Mouse (Mus musculus) olfactory bulb, adult 2 months (tissue): Measurements from ENCODE around the gene Pde4b. TPM values are rescaled to one million over a fixed set of nuclear protein-coding genes. Genes with fewer than 3 reads are reported as not detected.
"Not testable (repeated sequence)": the region's sequence is repeated elsewhere in the genome, so short reads cannot be mapped to it uniquely, and the experiment has no call there.

Experiments
- H3K27ac ChIP-seq: fragments of 200-500 bp; 2 replicates; pipeline ENCODE4 v1.5.1; 2012; ENCODE audit warnings: low read depth, low read length; ENCODE audit not compliant: insufficient read depth
- H3K4me1 ChIP-seq: fragments of 200-500 bp; 2 replicates; pipeline ENCODE4 v1.6.1; 2012; ENCODE audit warnings: low read length; ENCODE audit not compliant: control insufficient read depth, insufficient read depth
- H3K4me3 ChIP-seq: fragments of 200-500 bp; 2 replicates; pipeline ENCODE4 v1.5.1; 2012; ENCODE audit warnings: mild to moderate bottlenecking, low read depth, low read length, moderate library complexity; ENCODE audit not compliant: insufficient read depth
- CTCF ChIP-seq: fragments of 200-500 bp; IDR thresholded peaks from 2 replicates; pipeline ENCODE4 v1.5.1; 2012; ENCODE audit warnings: low read depth, mild to moderate bottlenecking, low read length, moderate library complexity; ENCODE audit not compliant: insufficient read depth
- POLR2A ChIP-seq: fragments of 200-500 bp; IDR thresholded peaks from 2 replicates; pipeline ENCODE4 v1.6.1; 2012; ENCODE audit warnings: mild to moderate bottlenecking, low read depth, low read length, moderate library complexity; ENCODE audit not compliant: insufficient read depth
- WGBS: fragments of 180-500 bp; shearing (Covaris S2); methylation state at CpG from one replicate; pipeline ENCODE4 v1.1.7; 2018; 5-methylcytosine and 5-hydroxymethylcytosine counted together
- polyA plus RNA-seq: library from polyadenylated mRNA; stranded (reverse); fragments of >200 nt; gene quantifications from 2 replicates; pipeline ENCODE4 v1.2.4, GENCODE M21; 2012; ENCODE audit warnings: low replicate concordance; ENCODE audit not compliant: missing spikeins, insufficient read depth, insufficient read length

Gene Pde4b
- polyA plus RNA-seq, 1 experiment = not detected

- 76% methylated on average over 11 of the region's 11 CpGs for WGBS
- Histone ChIP-seq H3K27ac (no peak overlapping the region), H3K4me1 (peaks cover 11% of the 10 kb centered on the region), H3K4me3 (no peak overlapping the region)
- TF ChIP-seq CTCF = no peak
- TF ChIP-seq POLR2A = no peak
Observed at GRCm38 (mm10) chr4:102491468-102492123, 404.3 kb downstream of the Pde4b start.

GRCm38 (mm10) chr4:102492911-102493310 lies 405.6 kb downstream of the Pde4b start:
- TF ChIP-seq CTCF (no peak), POLR2A (no peak)
- H3K4me1 ChIP-seq = peaks cover 10% of the 10 kb centered on the region
- no peak overlapping the region for H3K27ac ChIP-seq
- H3K4me3 ChIP-seq = no peak overlapping the region
- 80% methylated on average over 5 of the region's 5 CpGs for WGBS

GRCm38 (mm10) chr4:102493342-102494128 lies 406.2 kb downstream of the Pde4b start:
- Histone ChIP-seq H3K4me1 (peaks cover 10% of the 10 kb centered on the region), H3K27ac (no peak overlapping the region), H3K4me3 (no peak overlapping the region)
- WGBS = 40% methylated on average over 4 of the region's 4 CpGs
- TF ChIP-seq CTCF (no peak), POLR2A (no peak)

GRCm38 (mm10) chr4:102494203-102494602 lies 406.9 kb downstream of the Pde4b start:
- H3K27ac ChIP-seq, H3K4me3 ChIP-seq, H3K4me1 ChIP-seq: not testable (repeated sequence)
- WGBS = 89% methylated on average over 10 of the region's 10 CpGs

GRCm38 (mm10) chr4:102495001-102495400 lies 407.7 kb downstream of the Pde4b start:
- Histone ChIP-seq H3K4me1 (peaks cover 10% of the 10 kb centered on the region), H3K27ac (no peak overlapping the region)
- WGBS = 76% methylated on average over 5 of the region's 5 CpGs

GRCm38 (mm10) chr4:102495474-102495873 lies 408.1 kb downstream of the Pde4b start:
- no peak overlapping the region for H3K27ac ChIP-seq
- no peak overlapping the region for H3K4me3 ChIP-seq
- TF ChIP-seq POLR2A = no peak
- no peak for TF ChIP-seq CTCF
- H3K4me1 ChIP-seq = peaks cover 10% of the 10 kb centered on the region
- 45% methylated on average over 5 of the region's 5 CpGs for WGBS

More at GRCm38 (mm10) chr4:102495001-102495400, 407.7 kb downstream of the Pde4b start:
- no peak for TF ChIP-seq CTCF
- TF ChIP-seq POLR2A = no peak
- H3K4me3 ChIP-seq = no peak overlapping the region

GRCm38 (mm10) chr4:102496269-102497177 lies 409.2 kb downstream of the Pde4b start:
- no peak overlapping the region for H3K4me3 ChIP-seq
- no peak for TF ChIP-seq POLR2A
- no peak for TF ChIP-seq CTCF
- H3K4me1 ChIP-seq = peaks cover 10% of the 10 kb centered on the region
- WGBS = 75% methylated on average over 20 of the region's 20 CpGs
- no peak overlapping the region for H3K27ac ChIP-seq

DNA sequence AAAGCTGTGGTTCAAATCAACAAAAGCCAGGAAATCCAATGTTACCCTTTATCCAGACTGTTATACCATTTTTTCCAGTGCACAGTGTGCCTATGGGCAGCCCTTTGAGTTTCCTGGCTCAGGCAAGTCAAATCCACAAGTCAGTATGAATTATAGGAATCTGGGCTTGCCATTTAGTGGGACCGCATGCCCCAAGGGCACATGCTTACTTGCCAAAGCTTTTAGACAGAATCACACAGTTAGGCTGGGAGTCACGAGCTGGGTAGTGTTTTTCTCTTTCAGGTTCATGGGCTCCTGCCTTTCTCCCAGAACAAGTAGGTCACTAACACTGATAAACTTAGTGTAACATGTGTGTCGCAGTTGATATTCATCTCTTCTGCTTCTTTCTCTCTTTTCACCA lies 409.9 kb downstream of the Pde4b start:
- peaks cover 10% of the 10 kb centered on the region for H3K4me1 ChIP-seq
- 92% methylated on average over 3 of the region's 3 CpGs for WGBS
- H3K4me3 ChIP-seq = no peak overlapping the region
- TF ChIP-seq POLR2A (no peak), CTCF (no peak)
- H3K27ac ChIP-seq = no peak overlapping the region
